Mouse (Mus musculus) hindbrain, embryonic 15.5 days (tissue): Measurements from ENCODE around the gene Lmx1b. TPM values are rescaled to one million over a fixed set of nuclear protein-coding genes. Genes with fewer than 3 reads are reported as not detected.

Source experiments
- ATAC-seq: fragments of 200-750 bp; cut with Nextera tagmentation; 2 replicates; pipeline ENCODE4 v1.8.0; 2017; ENCODE audit warnings: low read depth, moderate number of reproducible peaks, moderate TSS enrichment; ENCODE audit not compliant: low FRiP score
- H3K27ac ChIP-seq: fragments of 300-500 bp; sonication (generic); replicated peaks from 2 replicates; pipeline ENCODE4 v1.5.1; 2015; ENCODE audit warnings: mild to moderate bottlenecking, inconsistent platforms
- H3K27me3 ChIP-seq: fragments of 300-500 bp; sonication (generic); 2 replicates; pipeline ENCODE4 v1.6.1; 2015; ENCODE audit warnings: control low read depth, inconsistent platforms
- H3K36me3 ChIP-seq: fragments of 300-500 bp; sonication (generic); 2 replicates; pipeline ENCODE4 v1.6.1; 2015; ENCODE audit warnings: control low read depth, inconsistent platforms
- H3K4me1 ChIP-seq: fragments of 300-500 bp; sonication (generic); replicated peaks from 2 replicates; pipeline ENCODE4 v1.6.1; 2015; ENCODE audit warnings: control low read depth, inconsistent platforms
- H3K4me2 ChIP-seq: fragments of 300-500 bp; sonication (generic); 2 replicates; pipeline ENCODE4 v1.6.1; 2015; ENCODE audit warnings: moderate library complexity, mild to moderate bottlenecking, inconsistent platforms
- H3K4me3 ChIP-seq: fragments of 300-500 bp; sonication (generic); 2 replicates; pipeline ENCODE4 v1.5.1; 2015; ENCODE audit warnings: mild to moderate bottlenecking, inconsistent platforms
- H3K9ac ChIP-seq: fragments of 300-500 bp; sonication (generic); 2 replicates; pipeline ENCODE4 v1.6.1; 2015; ENCODE audit warnings: inconsistent platforms
- H3K9me3 ChIP-seq: fragments of 300-500 bp; sonication (generic); 2 replicates; pipeline ENCODE4 v1.6.1; 2016; ENCODE audit warnings: control low read depth, inconsistent platforms
- WGBS: fragments of 180-500 bp; shearing (Covaris S2); methylation state at CpG from one replicate; pipeline ENCODE4 v1.1.7; 2015; 5-methylcytosine and 5-hydroxymethylcytosine counted together
- polyA plus RNA-seq: library from polyadenylated mRNA; unstranded; fragments of >200 nt; fragmentation: Nextera tagmentation; extraction: Ambion mirVana; gene quantifications from 2 replicates; pipeline ENCODE4 v1.2.1, GENCODE M21; 2015

Gene Lmx1b
- polyA plus RNA-seq, 1 experiment from 2014 or later, result 6.2 TPM

GRCm38 (mm10) chr2:33546051-33546450, 94.3 kb downstream of the Lmx1b start:
- no peak overlapping the region for H3K9ac ChIP-seq
- no peak for ATAC-seq

GRCm38 (mm10) chr2:33544781-33545566, 95.3 kb downstream of the Lmx1b start:
- ATAC-seq, result peak; percentile 1; the same call in 1 of the 2 replicates
- no peaks in the 10 kb centered on the region for H3K36me3 ChIP-seq
- H3K4me3 ChIP-seq, result peak overlapping the region; percentile 43
- peak overlapping the region; percentile 97 for H3K27ac ChIP-seq
- peak overlapping the region; percentile 56 for H3K9ac ChIP-seq
- H3K4me2 ChIP-seq, result peak overlapping the region; percentile 89
- no peaks in the 10 kb centered on the region for H3K27me3 ChIP-seq
- WGBS, result 20% methylated on average over 16 of the region's 16 CpGs
- no peaks in the 10 kb centered on the region for H3K9me3 ChIP-seq
- H3K4me1 ChIP-seq, result peaks cover 47% of the 10 kb centered on the region

More at GRCm38 (mm10) chr2:33546051-33546450, 94.3 kb downstream of the Lmx1b start:
- no peak overlapping the region for H3K4me3 ChIP-seq
- no peaks in the 10 kb centered on the region for H3K27me3 ChIP-seq
- H3K4me2 ChIP-seq, result no peak overlapping the region
- 75% methylated on average over 5 of the region's 5 CpGs for WGBS
- H3K27ac ChIP-seq, result peak overlapping the region; percentile 92
- H3K36me3 ChIP-seq, result no peaks in the 10 kb centered on the region
- peaks cover 47% of the 10 kb centered on the region for H3K4me1 ChIP-seq
- no peaks in the 10 kb centered on the region for H3K9me3 ChIP-seq

- Histone ChIP-seq H3K36me3 (no peaks in the 10 kb centered on the region), H3K4me1 (peaks cover 47% of the 10 kb centered on the region), H3K4me3 (peak overlapping the region; percentile 43), H3K27me3 (0 out of 2 replicates have a peak, but pooled peaks cover under 1% of the 10 kb centered on the region), H3K9me3 (no peaks in the 10 kb centered on the region), H3K9ac (peak overlapping the region; percentile 56), H3K4me2 (peak overlapping the region; percentile 89), H3K27ac (peak overlapping the region; percentile 97)
- peak; percentile 14 for ATAC-seq
- WGBS, result under 1% methylated on average over 41 of the region's 43 CpGs
Measured at GRCm38 (mm10) chr2:33544203-33544762, 96.0 kb downstream of the Lmx1b start.

GRCm38 (mm10) chr2:33543429-33544202, 96.7 kb downstream of the Lmx1b start:
- under 1% methylated on average over 24 of the region's 38 CpGs for WGBS
- Histone ChIP-seq H3K36me3 (no peaks in the 10 kb centered on the region), H3K9ac (peak overlapping the region; percentile 56), H3K27ac (peak overlapping the region; percentile 97), H3K27me3 (0 out of 2 replicates have a peak, but pooled peaks cover 4% of the 10 kb centered on the region), H3K9me3 (no peaks in the 10 kb centered on the region), H3K4me1 (peaks cover 47% of the 10 kb centered on the region), H3K4me2 (peak overlapping the region; percentile 89), H3K4me3 (peak overlapping the region; percentile 43)
- ATAC-seq, result peak; percentile 80

GRCm38 (mm10) chr2:33542696-33543428, 97.4 kb downstream of the Lmx1b start:
- under 1% methylated on average over 11 of the region's 11 CpGs for WGBS
- no peaks in the 10 kb centered on the region for H3K9me3 ChIP-seq
- H3K4me2 ChIP-seq, result peak overlapping the region; percentile 89
- H3K36me3 ChIP-seq, result no peaks in the 10 kb centered on the region
- peak overlapping the region; percentile 43 for H3K4me3 ChIP-seq
- peak overlapping the region; percentile 97 for H3K27ac ChIP-seq
- H3K9ac ChIP-seq, result peak overlapping the region; percentile 19; the same call in 1 of the 2 replicates
- no peak for ATAC-seq
- 0 out of 2 replicates have a peak, but pooled peaks cover 4% of the 10 kb centered on the region for H3K27me3 ChIP-seq
- H3K4me1 ChIP-seq, result peaks cover 47% of the 10 kb centered on the region

- H3K9ac ChIP-seq, result no peak overlapping the region
- peaks cover 5% of the 10 kb centered on the region for H3K9me3 ChIP-seq
- H3K4me1 ChIP-seq, result no peaks in the 10 kb centered on the region
- WGBS, result 63% methylated on average over 5 of the region's 5 CpGs
- H3K27me3 ChIP-seq, result no peaks in the 10 kb centered on the region
- ATAC-seq, result no peak
- H3K36me3 ChIP-seq, result no peaks in the 10 kb centered on the region
- no peak overlapping the region for H3K4me2 ChIP-seq
- H3K27ac ChIP-seq, result no peak overlapping the region
- no peak overlapping the region for H3K4me3 ChIP-seq
Measured at GRCm38 (mm10) chr2:33525274-33526055, 114.8 kb downstream of the Lmx1b start.

- 53% methylated on average over 19 of the region's 19 CpGs for WGBS
- H3K4me3 ChIP-seq, result no peak overlapping the region
- 0 out of 2 replicates have a peak, but pooled peaks cover 3% of the 10 kb centered on the region for H3K27me3 ChIP-seq
- H3K9ac ChIP-seq, result no peak overlapping the region
- ATAC-seq, result no peak
- H3K4me1 ChIP-seq, result peaks cover 9% of the 10 kb centered on the region; the same call in 1 of the 2 replicates
- no peaks in the 10 kb centered on the region for H3K9me3 ChIP-seq
- H3K36me3 ChIP-seq, result no peaks in the 10 kb centered on the region
- no peak overlapping the region for H3K4me2 ChIP-seq
- H3K27ac ChIP-seq, result no peak overlapping the region; the same call in 1 of the 2 replicates
Measured at GRCm38 (mm10) chr2:33515856-33516255, 124.5 kb downstream of the Lmx1b start.

GRCm38 (mm10) chr2:33515431-33515830, 124.9 kb downstream of the Lmx1b start:
- no peak for ATAC-seq
- Histone ChIP-seq H3K9ac (no peak overlapping the region), H3K9me3 (no peaks in the 10 kb centered on the region), H3K4me3 (no peak overlapping the region), H3K27ac (no peak overlapping the region; the same call in 1 of the 2 replicates), H3K4me1 (peaks cover 9% of the 10 kb centered on the region; the same call in 1 of the 2 replicates), H3K27me3 (0 out of 2 replicates have a peak, but pooled peaks cover 3% of the 10 kb centered on the region), H3K36me3 (no peaks in the 10 kb centered on the region), H3K4me2 (no peak overlapping the region)
- WGBS, result 83% methylated on average over 8 of the region's 8 CpGs
